Mouse (Mus musculus) liver, embryonic 16.5 days (tissue): ENCODE data around the gene Npas3. TPM values are rescaled to one million over a fixed set of nuclear protein-coding genes. Genes with fewer than 3 reads are reported as not detected.

Experiments
- ATAC-seq: fragments of 200-750 bp; cut with Nextera tagmentation; 2 replicates; pipeline ENCODE4 v1.8.0; 2017; ENCODE audit warnings: low read depth, mild to moderate bottlenecking, moderate number of reproducible peaks, moderate library complexity
- H3K27ac ChIP-seq: fragments of 300-500 bp; sonication (generic); 2 replicates; pipeline ENCODE4 v1.5.1; 2014; ENCODE audit warnings: mild to moderate bottlenecking, low read length
- H3K27me3 ChIP-seq: fragments of 300-500 bp; sonication (generic); 2 replicates; pipeline ENCODE4 v1.6.1; 2014; ENCODE audit warnings: low read depth, low read length, mixed read lengths; ENCODE audit not compliant: control insufficient read depth, insufficient read depth
- H3K36me3 ChIP-seq: fragments of 300-500 bp; sonication (generic); 2 replicates; pipeline ENCODE4 v1.6.1; 2014; ENCODE audit warnings: mild to moderate bottlenecking; ENCODE audit not compliant: control insufficient read depth, insufficient read depth
- H3K4me1 ChIP-seq: fragments of 300-500 bp; sonication (generic); 2 replicates; pipeline ENCODE4 v1.6.1; 2014; ENCODE audit warnings: low read depth, low read length, mixed read lengths; ENCODE audit not compliant: control insufficient read depth
- H3K4me2 ChIP-seq: fragments of 300-500 bp; sonication (generic); 2 replicates; pipeline ENCODE4 v1.6.1; 2014; ENCODE audit warnings: low read depth, low read length, mixed read lengths
- H3K4me3 ChIP-seq: fragments of 300-500 bp; sonication (generic); 2 replicates; pipeline ENCODE4 v1.5.1; 2014; ENCODE audit warnings: low read depth, mild to moderate bottlenecking, low read length
- H3K9ac ChIP-seq: fragments of 300-500 bp; sonication (generic); 2 replicates; pipeline ENCODE4 v1.6.1; 2014; ENCODE audit warnings: low read depth, low read length
- H3K9me3 ChIP-seq: fragments of 300-500 bp; sonication (generic); replicated peaks from 2 replicates; pipeline ENCODE4 v1.6.1; 2016; ENCODE audit warnings: low read length; ENCODE audit not compliant: control insufficient read depth
- WGBS: fragments of 180-500 bp; shearing (Covaris S2); extraction: QIAGEN DNeasy Blood & Tissue Kit; methylation state at CpG from one replicate; pipeline ENCODE4 v1.1.7; 2014; ENCODE audit not compliant: insufficient replicate concordance; 5-methylcytosine and 5-hydroxymethylcytosine counted together
- polyA plus RNA-seq: library from polyadenylated mRNA; unstranded; fragments of >200 nt; fragmentation: Nextera tagmentation; extraction: Ambion mirVana; gene quantifications from 2 replicates; pipeline ENCODE4 v1.2.1, GENCODE M21; 2015

Gene Npas3
- polyA plus RNA-seq, 1 experiment from 2014 or later = 0.12 TPM

DNA sequence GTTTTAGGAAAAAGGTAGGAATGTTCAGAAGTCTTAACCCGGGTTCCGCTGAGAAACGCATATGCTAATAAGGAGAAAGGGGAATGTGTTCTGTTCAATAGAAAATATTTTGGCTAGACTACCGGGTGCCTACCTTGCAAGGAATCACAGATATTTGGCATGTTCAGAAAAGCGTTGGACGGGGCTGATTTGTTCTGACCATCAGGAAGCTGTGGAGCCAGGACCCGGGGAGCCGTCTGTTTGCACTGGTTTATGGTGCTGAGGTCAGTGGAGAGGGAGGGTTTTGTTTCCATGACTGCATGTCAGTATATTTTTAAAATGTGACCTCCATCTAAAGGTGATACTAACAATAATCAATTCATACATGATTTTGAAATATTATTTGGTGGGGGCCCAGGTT, 43.5 kb downstream of the Npas3 start:
- 69% methylated on average over 8 of the region's 8 CpGs for WGBS
- Histone ChIP-seq H3K36me3 (no peaks in the 10 kb centered on the region), H3K9me3 (no peaks in the 10 kb centered on the region), H3K27me3 (no peaks in the 10 kb centered on the region), H3K4me3 (no peak overlapping the region), H3K9ac (no peak overlapping the region), H3K27ac (no peak overlapping the region), H3K4me1 (no peaks in the 10 kb centered on the region), H3K4me2 (no peak overlapping the region)
- no peak for ATAC-seq

DNA sequence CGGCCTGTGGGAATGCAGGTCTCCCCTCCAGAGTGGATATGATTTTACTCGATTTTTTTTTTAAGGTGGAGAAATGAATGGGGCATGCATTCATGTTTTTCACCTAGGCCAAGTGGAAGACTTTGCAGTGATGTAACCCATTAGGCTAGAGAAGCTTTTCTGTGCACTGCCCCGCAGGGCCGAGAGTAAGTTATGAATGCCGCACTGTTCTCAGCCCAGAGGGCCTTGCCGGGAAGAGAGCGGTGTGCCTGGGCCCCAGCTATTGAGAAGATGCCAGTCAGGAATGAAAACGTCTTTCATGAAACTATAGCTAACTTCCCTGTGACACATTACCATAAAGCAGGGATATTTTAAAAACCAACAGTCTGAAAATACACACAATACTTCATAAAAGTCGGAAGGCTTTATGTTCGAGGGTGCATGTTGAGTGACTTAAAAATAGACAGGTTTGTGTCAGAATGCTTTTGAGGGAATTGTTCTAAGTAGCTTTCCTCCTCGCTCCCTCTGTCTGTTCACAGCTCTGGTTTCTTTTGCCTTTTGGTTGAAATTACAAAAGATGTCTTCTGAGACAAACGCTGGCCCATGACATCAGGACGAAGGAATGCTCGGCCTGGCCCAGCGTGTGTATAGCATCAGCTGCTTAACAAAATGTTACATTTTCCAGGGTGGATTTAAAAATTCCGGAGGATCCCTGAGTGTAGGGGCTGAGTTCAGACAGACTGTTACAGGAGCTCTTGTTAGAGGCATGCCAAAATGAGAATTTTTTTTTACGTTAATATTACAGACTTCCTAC, 44.2 kb downstream of the Npas3 start:
- WGBS = 68% methylated on average over 17 of the region's 17 CpGs
- Histone ChIP-seq H3K27ac (no peak overlapping the region), H3K4me3 (no peak overlapping the region), H3K9ac (no peak overlapping the region), H3K4me1 (no peaks in the 10 kb centered on the region), H3K9me3 (no peaks in the 10 kb centered on the region), H3K27me3 (no peaks in the 10 kb centered on the region), H3K4me2 (no peak overlapping the region), H3K36me3 (no peaks in the 10 kb centered on the region)
- no peak for ATAC-seq

DNA sequence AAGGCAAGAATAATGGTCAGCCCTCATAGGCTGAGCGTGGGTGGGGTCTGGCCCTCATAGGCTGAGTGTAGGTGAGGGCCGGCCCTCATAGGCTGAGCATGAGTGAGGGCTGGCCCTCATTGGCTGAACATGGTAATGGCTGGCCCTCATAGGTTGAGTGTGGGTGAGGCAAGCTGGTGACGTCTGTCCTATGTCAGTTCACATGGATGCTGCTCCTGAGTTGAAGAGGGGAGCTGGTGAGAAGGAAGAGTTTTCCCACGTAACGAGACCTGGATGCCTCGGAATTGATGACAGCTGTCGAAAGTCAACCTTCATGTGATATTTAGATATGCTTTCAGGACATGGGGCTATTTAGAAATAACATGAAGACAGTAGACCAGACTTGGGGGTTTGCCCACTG, 45.5 kb downstream of the Npas3 start:
- ATAC-seq = no peak
- Histone ChIP-seq H3K27ac (no peak overlapping the region), H3K4me2 (no peak overlapping the region), H3K27me3 (no peaks in the 10 kb centered on the region), H3K4me3 (no peak overlapping the region), H3K9ac (no peak overlapping the region), H3K9me3 (no peaks in the 10 kb centered on the region), H3K36me3 (no peaks in the 10 kb centered on the region), H3K4me1 (no peaks in the 10 kb centered on the region)
- WGBS = 69% methylated on average over 7 of the region's 7 CpGs

DNA sequence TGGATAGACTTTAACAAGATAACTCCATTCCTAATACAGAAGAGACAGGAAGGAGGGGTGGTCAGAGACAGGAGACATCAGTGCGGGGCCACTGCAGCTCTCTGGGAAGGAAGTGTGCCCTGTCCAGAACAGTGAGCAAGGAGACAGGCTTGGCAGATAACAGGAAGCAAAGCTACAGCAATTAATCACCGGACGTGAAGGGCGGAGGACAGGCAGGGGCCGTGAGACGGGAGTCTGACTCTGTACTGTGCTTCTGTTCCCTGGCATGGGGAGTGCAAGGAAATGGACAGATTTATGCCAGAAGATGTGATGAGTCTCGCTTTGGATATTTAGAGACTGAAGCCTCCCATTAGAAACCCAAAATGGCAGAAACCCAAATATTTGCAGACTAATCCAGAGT, 47.3 kb downstream of the Npas3 start:
- Histone ChIP-seq H3K27ac (no peak overlapping the region), H3K9ac (no peak overlapping the region), H3K27me3 (no peaks in the 10 kb centered on the region), H3K9me3 (no peaks in the 10 kb centered on the region), H3K36me3 (no peaks in the 10 kb centered on the region), H3K4me2 (no peak overlapping the region), H3K4me1 (no peaks in the 10 kb centered on the region), H3K4me3 (no peak overlapping the region)
- 14% methylated on average over 7 of the region's 7 CpGs for WGBS
- ATAC-seq = peak; percentile 41; the same call in 1 of the 2 replicates

GRCm38 (mm10) chr12:53297946-53298840, 49.7 kb downstream of the Npas3 start:
- 53% methylated on average over 16 of the region's 16 CpGs for WGBS
- H3K36me3 ChIP-seq = no peaks in the 10 kb centered on the region
- H3K27ac ChIP-seq = no peak overlapping the region
- H3K27me3 ChIP-seq = no peaks in the 10 kb centered on the region
- no peak overlapping the region for H3K4me3 ChIP-seq
- ATAC-seq = no peak
- no peaks in the 10 kb centered on the region for H3K9me3 ChIP-seq
- no peaks in the 10 kb centered on the region for H3K4me1 ChIP-seq
- no peak overlapping the region for H3K4me2 ChIP-seq
- no peak overlapping the region for H3K9ac ChIP-seq

GRCm38 (mm10) chr12:53300964-53301363, 52.5 kb downstream of the Npas3 start:
- 43% methylated on average over 2 of the region's 2 CpGs for WGBS
- H3K4me3 ChIP-seq = no peak overlapping the region

DNA sequence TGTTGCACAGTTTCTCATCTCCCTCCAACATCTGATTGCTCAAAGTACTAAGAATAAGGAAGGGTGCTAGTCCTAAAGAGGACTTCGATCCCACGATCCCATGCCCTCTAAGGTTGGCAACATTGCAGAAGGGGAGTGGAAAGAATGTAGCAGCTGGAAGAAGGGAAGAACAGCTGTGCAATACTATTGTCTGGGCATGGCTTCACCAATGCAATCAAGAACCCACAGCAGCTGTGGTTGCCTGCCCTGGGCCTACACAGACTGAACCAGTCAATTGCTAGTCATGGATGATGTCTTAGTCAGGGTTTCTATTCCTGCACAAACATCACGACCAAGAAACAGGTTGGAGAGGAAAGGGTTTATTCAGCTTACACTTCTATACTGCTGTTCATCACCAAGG, 53.7 kb downstream of the Npas3 start:
- Histone ChIP-seq H3K36me3 (no peaks in the 10 kb centered on the region), H3K4me2 (no peak overlapping the region), H3K9me3 (no peaks in the 10 kb centered on the region), H3K27me3 (no peaks in the 10 kb centered on the region), H3K4me3 (no peak overlapping the region), H3K4me1 (no peaks in the 10 kb centered on the region), H3K27ac (no peak overlapping the region), H3K9ac (no peak overlapping the region)
- 64% methylated on average over 3 of the region's 3 CpGs for WGBS
- ATAC-seq = no peak

More at GRCm38 (mm10) chr12:53300964-53301363, 52.5 kb downstream of the Npas3 start:
- Histone ChIP-seq H3K27me3 (no peaks in the 10 kb centered on the region), H3K9me3 (no peaks in the 10 kb centered on the region), H3K27ac (no peak overlapping the region), H3K4me1 (no peaks in the 10 kb centered on the region), H3K9ac (no peak overlapping the region), H3K4me2 (no peak overlapping the region), H3K36me3 (no peaks in the 10 kb centered on the region)
- ATAC-seq = no peak

GRCm38 (mm10) chr12:53316715-53317114, 68.2 kb downstream of the Npas3 start:
- H3K9me3 ChIP-seq = no peaks in the 10 kb centered on the region
- ATAC-seq = no peak
- no peak overlapping the region for H3K27ac ChIP-seq
- 24% methylated on average over 2 of the region's 2 CpGs for WGBS
- no peak overlapping the region for H3K4me3 ChIP-seq
- no peaks in the 10 kb centered on the region for H3K27me3 ChIP-seq
- no peak overlapping the region for H3K4me2 ChIP-seq
- H3K36me3 ChIP-seq = no peaks in the 10 kb centered on the region
- H3K9ac ChIP-seq = no peak overlapping the region
- no peaks in the 10 kb centered on the region for H3K4me1 ChIP-seq

DNA sequence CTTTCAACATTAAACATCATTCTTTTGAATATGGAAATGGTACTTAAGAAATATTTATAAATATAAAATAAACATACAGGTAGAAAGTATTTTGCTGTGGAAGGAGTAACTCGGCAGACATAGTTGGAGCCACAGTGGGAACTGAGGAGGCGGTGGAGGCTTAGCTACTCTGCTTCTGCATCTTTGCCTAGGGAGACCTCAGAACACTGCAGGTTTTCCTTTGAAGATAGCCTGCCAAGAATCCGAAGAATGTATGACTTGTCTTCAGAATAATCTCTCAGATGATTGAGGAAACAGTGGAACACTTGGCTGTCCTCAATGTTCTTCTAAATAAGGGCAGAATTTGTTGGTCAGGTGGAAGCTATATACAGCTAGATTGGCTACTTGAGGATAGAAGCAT, 69.3 kb downstream of the Npas3 start:
- Histone ChIP-seq H3K4me1 (no peaks in the 10 kb centered on the region), H3K27me3 (no peaks in the 10 kb centered on the region), H3K4me2 (no peak overlapping the region), H3K9me3 (no peaks in the 10 kb centered on the region), H3K36me3 (no peaks in the 10 kb centered on the region), H3K27ac (no peak overlapping the region), H3K4me3 (no peak overlapping the region), H3K9ac (no peak overlapping the region)
- 41% methylated on average over 3 of the region's 3 CpGs for WGBS
- ATAC-seq = no peak
